Mouse (Mus musculus): Measurements from ENCODE around the gene Gm4553.

GRCm38 (mm10) chr7:142190289-142190688 lies 24.8 kb upstream of the Gm4553 start, which contains the start of gene Gm10153:
- TF ChIP-seq POLR2A (IDR thresholded peaks at IDR 0.05; ENCODE audit: borderline replicate concordance, low read depth, low read length) (no peak), CTCF (IDR thresholded peaks at IDR 0.05; ENCODE audit: low read depth, low read length) (no peak)
